Mouse (Mus musculus) T-helper 2 cell (primary cell): ENCODE measurements around the gene Kctd18.
"Not testable (repeated sequence)": the region's sequence is repeated elsewhere in the genome, so short reads cannot be mapped to it uniquely, and the experiment has no call there.

ENCODE experiments used
- in situ Hi-C: fragments of 300-600 bp; cut with MboI, MseI; formaldehyde crosslinking; loops from one replicate; pipeline ENCODE4 v1.15.1; 2025; ENCODE audit warnings: high pct_unique_total_duplicates

Gene Kctd18

DNA sequence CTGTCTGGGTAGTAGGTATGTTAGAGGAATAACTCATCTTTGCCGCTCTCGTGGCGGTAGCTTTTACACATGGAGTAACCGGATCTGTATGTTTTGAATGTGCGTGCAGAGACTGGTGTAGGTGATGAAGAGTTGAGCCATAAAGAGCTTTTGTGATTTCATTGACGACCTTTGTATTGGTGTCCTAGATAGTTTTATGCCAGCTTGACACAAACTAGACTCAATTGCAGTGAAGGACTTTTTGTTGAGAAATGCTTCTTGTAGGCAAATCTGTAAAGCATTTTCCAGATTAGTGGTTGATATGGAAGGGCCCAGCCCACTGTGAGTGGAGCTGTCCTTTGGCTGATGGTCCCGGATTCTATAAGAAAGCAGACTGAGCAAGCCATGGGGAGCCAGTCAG, at the start of gene Kctd18:
TSS of gene Kctd18 (minus strand) at position 101 of the 400 bp plus-strand sequence.
- in situ Hi-C loops = no loop called here

DNA sequence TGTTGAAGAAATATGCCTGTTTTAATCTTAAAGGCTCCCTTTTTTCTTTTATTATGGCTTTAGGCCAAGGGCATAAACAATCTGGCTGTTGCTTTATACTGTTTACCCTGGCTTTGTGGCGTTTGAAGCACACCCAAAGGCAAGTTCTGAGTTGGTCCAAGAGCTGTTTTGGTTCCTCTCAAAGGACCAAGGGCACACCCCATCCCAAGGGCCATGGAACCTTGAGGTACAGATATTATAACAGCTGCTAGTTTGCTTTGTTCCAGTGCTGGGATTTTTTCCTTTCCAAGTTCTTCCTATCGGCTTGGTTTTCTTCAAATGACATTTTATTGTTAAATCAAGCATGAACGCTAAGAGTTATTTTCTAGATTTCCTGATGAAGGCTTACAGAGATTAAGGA, 46.9 kb upstream of the Kctd18 start:
- in situ Hi-C loops = no loop called here

DNA sequence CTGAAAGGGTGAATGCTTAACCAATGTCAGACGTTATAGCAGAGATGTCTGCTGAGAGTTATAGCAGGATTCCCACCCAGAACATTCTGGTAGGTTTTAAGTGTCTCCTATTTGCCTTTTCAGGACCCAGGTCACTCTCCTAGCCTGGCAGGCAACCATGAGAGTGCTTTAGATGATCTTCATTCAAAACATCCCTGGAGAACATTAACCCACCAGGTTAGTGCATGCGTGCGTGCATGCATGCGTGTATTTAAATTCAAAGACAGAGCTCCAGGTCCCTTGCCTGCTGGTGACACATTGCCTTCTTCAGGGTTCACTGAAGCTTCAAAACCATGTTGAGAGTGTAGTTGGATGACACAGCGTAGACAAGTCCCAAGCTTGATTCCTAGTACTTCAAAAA, 46.4 kb upstream of the Kctd18 start:
- in situ Hi-C loops = no loop called here

DNA sequence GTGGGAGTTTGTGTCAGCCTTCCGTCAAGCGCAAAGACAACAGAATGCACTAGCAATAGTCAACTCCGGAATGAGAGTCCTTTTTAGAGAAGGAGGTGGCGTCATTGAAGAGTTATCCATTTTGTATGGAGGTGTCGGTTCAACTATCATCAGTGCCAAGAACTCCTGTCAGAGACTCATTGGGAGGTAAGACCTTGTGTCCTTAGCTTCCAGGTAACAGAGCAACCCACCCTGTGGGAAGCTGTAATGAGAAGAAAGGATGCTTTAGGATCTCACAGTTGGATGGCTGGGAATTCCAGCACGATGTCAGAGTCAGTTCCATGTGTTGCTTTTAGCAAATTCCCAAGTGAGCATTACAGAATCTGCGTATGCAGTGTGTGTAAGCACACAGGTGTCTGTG, 43.4 kb upstream of the Kctd18 start:
- in situ Hi-C loops = no loop called here

DNA sequence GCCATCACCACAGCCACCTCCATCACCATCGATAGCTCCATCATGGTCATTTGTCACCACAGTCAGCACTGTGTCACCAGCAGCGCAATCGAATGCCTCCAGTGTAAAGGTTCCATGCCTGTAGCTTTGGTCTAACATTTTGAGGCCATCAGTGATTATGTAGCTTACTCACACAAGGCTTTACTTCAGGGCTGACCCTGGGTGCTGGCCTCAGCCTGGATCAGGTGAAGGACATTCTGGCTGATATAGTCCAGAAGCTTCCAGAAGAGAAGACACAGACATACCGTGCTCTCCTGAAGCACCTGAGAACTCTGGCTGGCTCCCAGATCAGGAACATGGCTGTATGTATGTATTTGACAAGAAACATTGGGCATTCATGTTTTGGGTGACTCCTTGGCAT, 40.1 kb upstream of the Kctd18 start:
- in situ Hi-C loops = no loop called here

DNA sequence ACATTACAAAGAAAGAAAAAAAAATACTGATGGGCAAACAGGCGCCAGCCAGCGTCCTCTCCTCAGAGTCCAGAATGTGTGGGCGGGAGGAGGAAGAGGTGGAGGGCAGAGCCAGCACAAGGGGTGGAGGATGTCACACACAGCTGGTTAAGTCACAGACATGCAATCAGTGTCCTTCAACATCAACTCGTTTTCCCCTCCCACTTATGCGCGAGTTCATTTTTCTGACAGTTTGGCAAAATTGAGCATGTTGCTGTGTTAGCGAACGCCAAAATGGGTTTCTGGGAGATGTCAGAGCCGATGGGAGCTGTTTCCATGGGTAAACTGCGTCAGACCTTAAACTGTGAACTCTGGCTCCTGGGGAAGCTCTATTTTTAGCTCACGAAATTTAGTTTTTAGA, 38.2 kb upstream of the Kctd18 start:
- in situ Hi-C loops = no loop called here

DNA sequence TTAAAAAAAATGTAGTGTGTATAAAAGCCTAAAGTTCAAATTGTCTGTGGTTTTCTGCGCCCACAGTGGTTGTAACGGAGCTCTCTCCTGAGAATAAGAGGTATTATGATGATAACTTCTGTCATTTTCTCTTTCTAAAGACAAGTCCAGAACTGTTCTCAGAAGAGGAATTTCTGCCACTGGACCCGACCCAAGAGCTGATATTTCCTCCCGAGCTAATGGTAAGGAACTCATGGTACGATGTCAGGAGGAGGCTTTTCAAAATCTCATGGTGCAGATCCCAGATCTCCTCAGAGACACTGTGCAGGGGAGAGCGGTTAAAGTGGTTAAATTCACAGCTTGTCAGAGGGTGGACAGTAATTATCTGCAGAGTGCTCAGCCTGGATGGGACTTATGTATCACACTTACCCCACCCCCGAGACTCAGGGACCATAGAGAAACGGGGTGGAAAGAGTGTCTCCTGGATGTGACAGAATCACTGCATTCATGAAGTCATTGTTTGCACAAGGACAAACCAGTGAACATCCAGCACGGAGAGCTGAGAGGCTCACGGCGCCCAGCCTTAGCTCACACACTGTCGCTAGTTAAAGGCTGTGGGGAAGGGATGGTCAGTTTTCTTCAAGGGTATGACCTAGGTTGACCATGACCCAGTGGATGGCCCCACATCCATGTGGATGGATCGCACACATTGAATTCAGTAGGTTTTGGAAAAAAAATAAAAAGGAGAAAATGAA, 37.5 kb upstream of the Kctd18 start:
- in situ Hi-C loops = no loop called here

DNA sequence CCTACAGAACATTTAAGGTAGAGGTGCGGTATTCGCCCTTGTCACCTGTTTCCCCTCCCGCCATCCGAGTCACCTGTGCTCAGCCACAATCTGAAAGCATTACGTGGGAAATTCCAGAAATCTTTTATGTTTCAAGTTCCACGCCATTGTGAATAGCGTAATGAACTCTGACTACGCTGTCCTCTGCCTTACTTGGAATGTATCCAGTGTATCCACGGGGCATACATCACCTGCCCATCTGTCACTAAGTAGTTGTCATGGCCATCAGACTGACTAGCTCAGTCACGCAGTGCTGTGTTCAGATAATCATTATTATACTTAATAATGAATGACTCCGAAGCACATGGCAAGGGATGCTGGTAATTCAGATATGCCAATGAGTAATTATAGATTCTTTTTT, 36.8 kb upstream of the Kctd18 start:
- in situ Hi-C loops = no loop called here

DNA sequence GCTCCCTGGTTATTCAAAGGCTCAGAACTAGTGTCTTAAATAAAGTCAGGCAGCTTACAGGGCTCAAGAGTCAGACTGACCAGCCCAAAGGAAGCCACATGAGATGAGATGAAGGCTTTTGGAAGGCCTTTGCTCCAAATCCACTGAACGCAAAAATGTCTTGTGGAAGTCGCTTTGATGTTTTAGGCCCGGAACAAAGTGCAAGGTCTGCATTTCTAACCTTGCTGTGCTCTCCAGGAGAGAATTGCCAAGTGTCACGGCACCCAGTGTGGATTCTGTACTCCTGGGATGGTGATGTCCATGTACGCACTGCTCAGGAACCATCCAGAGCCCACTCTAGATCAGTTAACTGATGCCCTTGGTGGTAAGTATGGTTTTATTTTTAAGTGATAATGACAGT, 30.4 kb upstream of the Kctd18 start:
- in situ Hi-C loops = no loop called here

DNA sequence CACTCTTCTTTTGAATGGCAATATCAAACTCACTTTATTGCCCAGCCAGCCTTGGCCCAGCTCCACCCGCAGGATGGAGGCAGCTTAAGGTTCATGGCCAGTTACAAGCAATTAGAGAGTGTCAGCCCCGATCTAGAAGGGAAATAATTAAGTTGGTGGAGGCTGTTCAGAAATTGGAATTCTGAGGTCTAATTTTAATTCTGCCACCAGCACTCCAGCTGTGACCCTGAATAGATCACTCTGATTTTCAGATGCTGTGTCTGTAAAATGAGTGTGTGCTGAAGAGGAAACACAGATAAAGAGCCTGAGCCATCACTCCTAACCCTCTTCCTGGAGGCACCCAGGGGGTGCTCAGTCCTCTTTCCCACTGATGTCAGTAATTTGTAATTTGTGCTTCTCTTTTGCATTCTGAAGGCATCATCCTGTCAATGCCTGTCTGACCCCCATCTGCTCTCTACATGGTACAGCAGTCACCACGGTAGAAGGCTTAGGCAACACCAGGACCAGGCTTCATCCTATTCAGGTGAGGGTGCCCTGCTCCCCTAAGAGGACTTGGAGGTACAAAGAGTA, 28.1 kb upstream of the Kctd18 start:
- in situ Hi-C loops = no loop called here

DNA sequence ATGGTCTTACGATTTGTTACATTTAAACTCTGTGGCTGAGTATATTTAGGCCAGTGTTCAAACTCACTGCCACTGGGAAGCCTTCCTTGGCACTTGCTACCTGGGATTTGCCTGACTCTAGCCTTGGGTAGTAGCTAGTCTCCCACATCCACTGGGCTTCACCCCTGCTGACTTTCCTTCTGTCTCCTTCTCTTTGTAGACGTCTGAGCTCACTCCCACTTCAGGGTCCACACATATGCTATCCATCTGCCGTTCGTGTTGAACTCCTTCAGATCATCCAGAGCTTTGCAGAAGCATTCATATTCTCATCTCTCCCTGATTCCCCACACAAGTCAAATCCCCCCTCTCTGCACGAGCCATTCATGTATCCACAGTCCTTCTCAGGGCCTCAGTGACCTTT, 26.8 kb upstream of the Kctd18 start:
- in situ Hi-C loops = no loop called here

DNA sequence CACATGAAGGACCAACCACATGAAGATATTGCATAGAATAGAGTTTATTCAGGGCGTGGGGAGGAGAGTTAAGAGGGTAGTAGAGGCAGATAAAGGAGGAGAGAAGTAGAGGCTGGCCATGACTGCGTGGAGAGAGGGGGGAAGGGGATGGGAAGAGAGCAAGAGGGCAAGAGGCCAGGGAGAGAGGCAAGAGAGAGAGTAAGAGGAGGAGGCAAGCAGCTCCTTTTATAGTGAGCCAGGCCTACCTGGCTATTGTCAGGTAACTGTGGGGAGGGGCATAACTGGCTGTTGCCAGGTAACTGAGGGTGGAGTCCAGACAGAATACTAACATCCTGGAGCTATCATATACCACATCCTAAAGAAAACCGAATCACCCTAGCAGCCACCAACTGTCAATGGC, 26.3 kb upstream of the Kctd18 start:
- in situ Hi-C loops = no loop called here

DNA sequence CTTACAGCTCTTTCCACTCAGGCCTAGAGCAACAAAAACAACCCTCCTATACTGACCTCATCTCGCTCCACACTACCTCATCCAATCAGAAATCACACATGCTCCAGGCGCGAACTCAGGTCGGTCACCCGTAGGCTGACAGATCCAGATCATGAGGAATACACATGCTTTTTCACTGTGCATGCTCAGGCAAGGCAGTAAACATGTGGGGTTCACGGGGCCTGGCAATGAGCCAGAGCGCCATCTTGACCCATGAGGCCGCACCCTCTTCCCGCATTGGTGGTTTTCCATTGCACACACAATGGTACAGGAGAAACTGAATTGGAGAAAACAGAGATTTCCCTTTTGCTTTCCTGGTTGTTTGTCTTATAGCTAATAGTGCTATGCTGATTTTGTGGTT, 18.6 kb upstream of the Kctd18 start:
- in situ Hi-C loops = loop anchor here (5.0 kb wide), 1 partner anchor 610 kb away; no protein-coding TSS in a partner anchor

DNA sequence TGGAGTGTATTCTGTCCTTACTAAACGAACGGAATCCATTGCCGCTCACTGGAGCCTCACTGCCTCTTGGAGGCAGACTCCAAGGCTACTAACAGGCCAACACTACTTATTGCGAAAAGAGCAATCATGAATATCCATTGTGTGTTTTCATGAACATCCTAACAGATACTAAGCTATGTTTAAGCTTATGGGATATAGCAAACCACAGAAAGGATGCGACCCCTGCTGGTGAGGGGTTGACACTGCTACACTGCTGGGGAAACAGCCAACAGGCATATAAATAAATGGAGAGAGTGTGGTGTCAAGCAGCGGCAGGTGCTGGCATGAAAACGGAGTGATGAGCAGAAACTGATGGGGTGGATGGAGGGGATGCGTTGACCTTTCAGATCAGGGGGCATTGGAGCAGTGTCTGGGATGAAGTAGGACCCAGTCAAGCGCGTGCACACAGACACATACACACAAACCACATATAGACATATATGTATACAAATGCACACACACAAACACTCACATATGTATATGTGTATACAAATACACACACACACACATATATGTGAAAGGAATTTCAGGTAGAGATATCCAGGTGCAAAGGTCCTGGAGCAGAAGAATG, 12.5 kb upstream of the Kctd18 start:
- in situ Hi-C loops = no loop called here

DNA sequence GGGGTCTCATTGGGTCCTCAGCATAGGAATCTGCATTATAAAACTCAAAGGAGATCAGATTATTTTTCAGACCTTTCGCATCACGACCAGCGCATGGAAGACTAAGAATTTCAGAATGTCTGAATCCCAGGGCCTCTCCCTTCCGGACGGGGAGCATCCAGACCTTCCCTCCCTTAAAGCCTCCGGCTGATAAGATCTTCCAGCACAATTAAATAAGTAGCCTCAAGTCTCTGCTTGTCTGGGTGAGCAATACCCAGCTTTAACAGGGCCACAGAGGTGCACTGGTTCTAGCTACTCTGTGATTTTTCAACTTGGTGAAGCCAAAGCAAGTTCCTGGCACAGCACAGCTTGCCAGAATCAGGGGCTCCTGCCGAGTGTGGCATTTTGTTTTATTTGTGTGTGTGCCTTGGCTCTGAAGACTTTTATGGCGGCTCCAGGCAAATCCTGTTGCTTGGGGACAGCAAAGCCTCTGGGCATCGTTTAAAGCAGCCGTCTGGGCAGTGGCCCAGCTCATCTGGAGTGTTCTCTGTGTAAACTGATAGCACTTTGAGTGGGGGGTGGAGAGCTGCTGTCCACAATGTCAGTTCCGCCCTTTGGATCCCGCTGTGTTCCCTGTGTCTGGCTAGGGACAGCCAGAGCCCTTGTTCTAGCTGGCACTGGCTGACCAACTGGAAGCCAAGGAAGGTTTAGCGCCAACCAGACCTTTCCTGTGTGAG, 11.6 kb upstream of the Kctd18 start:
- in situ Hi-C loops = no loop called here

DNA sequence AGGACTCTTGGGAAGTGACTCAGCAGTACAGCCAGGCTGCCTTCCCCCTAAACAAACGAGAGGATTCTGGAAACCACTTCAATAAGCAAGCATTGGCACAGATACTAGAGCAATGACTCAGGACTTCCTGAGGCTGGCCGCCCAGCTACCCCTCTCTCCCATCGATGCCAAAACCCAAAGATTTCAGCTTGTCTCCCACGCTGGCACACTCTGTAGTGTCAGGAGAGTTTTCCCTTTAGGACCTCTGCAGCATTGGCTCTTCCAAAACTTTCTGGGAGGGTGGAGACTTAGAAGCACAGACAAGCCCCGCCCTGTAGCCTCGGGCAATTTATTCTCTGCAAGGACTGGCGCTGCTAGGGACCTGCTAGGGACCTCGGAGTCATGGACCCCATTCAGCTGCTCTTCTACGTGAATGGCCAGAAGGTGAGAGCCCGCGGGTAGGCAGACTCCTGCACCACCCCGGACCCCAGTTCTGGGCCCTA, 10.9 kb upstream of the Kctd18 start, which contains the start of gene Aox1:
TSS of gene Aox1 (plus strand) at position 296 of the 482 bp plus-strand sequence.
- in situ Hi-C loops = no loop called here

DNA sequence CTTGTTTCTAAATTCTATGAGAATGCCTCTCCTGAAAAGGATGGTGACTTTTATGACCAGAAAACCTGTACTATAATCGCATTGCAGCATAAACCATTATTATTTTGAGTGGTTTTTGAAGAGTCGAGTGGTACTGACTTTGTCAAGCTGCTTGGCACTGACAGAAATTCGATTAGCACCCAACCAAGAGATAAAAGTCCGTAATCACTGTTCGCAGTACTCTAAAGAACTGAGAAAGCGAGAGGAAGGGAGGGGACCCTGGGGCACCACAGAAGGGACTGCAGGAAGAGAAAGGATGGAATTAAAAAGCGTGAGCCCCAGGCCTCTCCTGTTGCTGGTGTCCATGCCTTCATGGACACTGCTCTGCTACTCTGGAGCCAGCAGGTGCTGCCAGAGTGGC, 9.0 kb upstream of the Kctd18 start:
- in situ Hi-C loops = no loop called here

DNA sequence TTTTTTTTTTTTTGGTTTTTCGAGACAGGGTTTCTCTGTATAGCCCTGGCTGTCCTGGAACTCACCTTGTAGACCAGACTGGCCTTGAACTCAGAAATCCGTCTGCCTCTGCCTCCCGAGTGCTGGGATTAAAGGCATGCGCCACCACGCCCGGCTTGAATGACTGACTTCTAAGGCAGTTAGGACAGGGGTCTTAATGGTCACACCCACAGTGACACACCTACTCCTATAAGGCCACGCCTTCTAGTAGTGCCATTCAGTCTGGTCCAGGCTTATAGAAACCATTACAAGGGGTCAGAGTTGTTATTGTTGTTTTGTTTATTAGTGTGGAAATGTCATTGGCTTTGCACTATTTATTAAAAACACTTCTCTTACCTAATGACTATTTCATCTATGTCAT, 12.4 kb downstream of the Kctd18 start:
- in situ Hi-C loops = not testable (repeated sequence)

DNA sequence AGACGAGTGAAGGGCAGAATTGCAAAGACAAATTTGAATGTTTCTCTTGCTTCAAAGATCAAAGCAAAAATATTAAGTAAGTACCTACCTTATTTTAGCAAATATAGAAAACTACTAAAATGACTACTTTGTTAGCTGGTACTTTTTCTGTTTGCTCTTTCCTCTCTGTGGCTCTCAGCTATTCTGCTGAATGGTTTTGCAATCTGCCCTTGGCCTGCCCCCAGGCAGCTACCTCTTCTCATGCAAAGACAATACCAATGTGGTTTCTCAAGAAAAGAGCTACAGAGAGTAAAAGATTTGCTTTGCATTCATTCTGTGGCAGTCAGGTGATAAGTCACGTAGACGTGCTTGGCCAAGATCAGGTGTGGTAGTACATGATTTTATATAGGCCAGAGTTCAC, 20.6 kb downstream of the Kctd18 start:
- in situ Hi-C loops = no loop called here

DNA sequence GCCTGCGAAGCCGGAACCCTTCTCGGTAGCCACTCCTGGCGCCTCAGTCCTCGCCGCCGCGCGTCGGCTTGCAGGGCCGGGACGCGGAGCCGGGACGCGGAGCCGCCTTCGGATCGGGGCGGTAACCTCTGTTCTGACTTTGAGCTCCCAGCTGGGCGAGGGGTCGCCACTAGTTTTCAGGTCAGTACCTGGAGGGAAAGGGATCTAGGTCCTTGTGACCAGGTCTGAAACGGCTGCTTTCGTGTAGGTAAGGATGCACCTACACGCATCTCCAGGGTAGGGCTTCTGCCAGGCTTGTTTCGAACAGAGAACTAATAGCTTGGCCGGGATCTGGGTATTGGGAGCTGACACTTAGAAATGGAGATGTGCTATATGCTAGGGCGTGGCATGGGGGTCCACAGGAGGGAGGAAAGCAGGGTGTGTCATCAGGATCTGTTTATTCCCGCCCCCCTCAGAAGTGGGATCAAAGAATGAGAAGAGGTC, 22.6 kb downstream of the Kctd18 start:
- in situ Hi-C loops = no loop called here

DNA sequence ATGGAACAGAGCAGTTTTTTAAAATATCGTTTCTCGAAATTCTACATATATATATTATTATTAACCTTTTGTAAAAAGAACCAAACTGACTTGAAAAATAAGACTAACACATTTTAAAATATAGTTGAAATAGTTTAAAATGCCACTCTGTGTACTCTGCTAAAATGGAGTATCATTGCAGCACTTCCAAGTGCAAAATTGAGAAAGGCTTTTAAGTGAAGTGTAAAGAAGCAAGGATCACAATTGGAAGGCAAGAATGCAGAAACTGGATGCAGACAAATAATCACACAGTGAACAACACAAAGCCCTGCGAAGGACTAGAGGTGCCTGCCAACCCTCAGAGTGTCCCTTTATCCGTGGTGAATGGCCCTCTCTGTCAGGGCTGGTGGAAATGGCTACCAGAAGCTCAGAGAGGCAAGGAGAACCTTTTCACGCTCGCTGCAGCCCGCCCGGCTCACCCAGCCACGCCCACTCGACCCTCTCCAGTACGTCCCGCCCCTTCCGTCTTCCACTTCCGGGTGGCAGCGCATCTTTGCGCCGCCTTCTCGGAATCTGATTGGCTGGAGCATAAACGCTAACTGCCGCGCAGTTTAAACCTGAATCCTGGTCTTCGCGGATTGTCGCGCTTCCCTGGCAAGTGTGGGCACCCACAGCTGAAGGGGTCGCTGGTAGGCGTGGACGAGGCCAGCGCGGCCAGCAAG, 23.2 kb downstream of the Kctd18 start, which contains the start of gene Sgo2a:
TSS of gene Sgo2a (plus strand) at position 540 of the 701 bp plus-strand sequence.
- in situ Hi-C loops = no loop called here
